Mouse (Mus musculus) adrenal gland, postnatal 14 days (tissue): ENCODE results near the gene Gm20807. TPM values are rescaled to one million over a fixed set of nuclear protein-coding genes. Genes with fewer than 3 reads are reported as not detected.
"Not testable (repeated sequence)": the region's sequence is repeated elsewhere in the genome, so short reads cannot be mapped to it uniquely, and the experiment has no call there.

ENCODE experiments used
- DNase-seq: peaks from one replicate; pipeline ENCODE4 v3.0.0; 2021; ENCODE audit warnings: mixed read lengths
- long read RNA-seq, 2 experiments: library from polyadenylated mRNA; stranded (forward); transcript quantifications; one replicate each; pipeline ENCODE4 v2.0.0; 2021
- total RNA-seq: library from RNA; stranded (reverse); gene quantifications from 2 replicates; pipeline ENCODE4 v1.2.3, GENCODE M21; 2021

The Gm20807 gene
- not detected in 2 replicates for total RNA-seq
- long read RNA-seq, experiment 1 = 0 reads
- long read RNA-seq, experiment 2 = 0 reads

- not testable (repeated sequence) for DNase-seq
These were observed at the start of gene Gm20807 for GRCm38 (mm10) chrY:13042591-13042990. TSS of gene Gm20807 (plus strand) at chrY:13042891.

Other genes starting within 250 kb of the Gm20807 start
- not detected in 2 replicates for gene Gm21891, start 90.6 kb downstream of the Gm20807 start, total RNA-seq
- gene Gm21425, start 119.1 kb downstream of the Gm20807 start, total RNA-seq = not detected in 2 replicates
- not detected in 2 replicates for gene Gm21828, start 181.0 kb downstream of the Gm20807 start, total RNA-seq
- not detected in 2 replicates for gene Gm21440, start 209.5 kb downstream of the Gm20807 start, total RNA-seq
- not detected in 2 replicates for gene Gm21454, start 209.6 kb downstream of the Gm20807 start, total RNA-seq